Mouse (Mus musculus) intestine, postnatal 0 days (tissue): Measurements from ENCODE around the gene Nasp. TPM values are rescaled to one million over a fixed set of nuclear protein-coding genes. Genes with fewer than 3 reads are reported as not detected.
A peak's percentile ranks its signal among the peaks of the same experiment; 100 is the strongest.

Experiments used
- ATAC-seq: fragments of 200-750 bp; cut with Nextera tagmentation; 2 replicates; pipeline ENCODE4 v1.8.0; 2017; ENCODE audit warnings: mild to moderate bottlenecking, moderate TSS enrichment, moderate library complexity
- H3K27ac ChIP-seq: fragments of 300-500 bp; sonication (generic); 2 replicates; pipeline ENCODE4 v1.5.1; 2014; ENCODE audit warnings: mild to moderate bottlenecking, low read depth, low read length, moderate library complexity
- H3K27me3 ChIP-seq: fragments of 300-500 bp; sonication (generic); replicated peaks from 2 replicates; pipeline ENCODE4 v1.6.1; 2014; ENCODE audit warnings: low read length, mixed read lengths; ENCODE audit not compliant: control insufficient read depth, insufficient read depth
- H3K36me3 ChIP-seq: fragments of 300-500 bp; sonication (generic); 2 replicates; pipeline ENCODE4 v1.6.1; 2014; ENCODE audit warnings: mild to moderate bottlenecking, moderate library complexity; ENCODE audit not compliant: control insufficient read depth, insufficient read depth
- H3K4me1 ChIP-seq: fragments of 300-500 bp; sonication (generic); replicated peaks from 2 replicates; pipeline ENCODE4 v1.6.1; 2014; ENCODE audit warnings: antibody characterized with exemption, low read length, mixed read lengths; ENCODE audit not compliant: control insufficient read depth, insufficient read depth
- H3K4me2 ChIP-seq: fragments of 300-500 bp; sonication (generic); replicated peaks from 2 replicates; pipeline ENCODE4 v1.6.1; 2014; ENCODE audit warnings: low read depth, mild to moderate bottlenecking, moderate library complexity
- H3K4me3 ChIP-seq: fragments of 300-500 bp; sonication (generic); 2 replicates; pipeline ENCODE4 v1.5.1; 2014; ENCODE audit warnings: low read depth, low read length
- H3K9ac ChIP-seq: fragments of 300-500 bp; sonication (generic); 2 replicates; pipeline ENCODE4 v1.6.1; 2014; ENCODE audit warnings: mild to moderate bottlenecking, low read depth, low read length
- H3K9me3 ChIP-seq: fragments of 300-500 bp; sonication (generic); 2 replicates; pipeline ENCODE4 v1.6.1; 2016; ENCODE audit warnings: mixed run types; ENCODE audit not compliant: control insufficient read depth
- CTCF ChIP-seq: sonication (generic); IDR thresholded peaks from 2 replicates; pipeline ENCODE4 v1.5.1; 2016; ENCODE audit warnings: low read depth, mild to moderate bottlenecking, control low read depth, antibody characterized with exemption, moderate library complexity
- WGBS: fragments of 180-500 bp; shearing (Covaris S2); extraction: QIAGEN DNeasy Blood & Tissue Kit; methylation state at CpG from one replicate; pipeline ENCODE4 v1.1.7; 2014; 5-methylcytosine and 5-hydroxymethylcytosine counted together
- polyA plus RNA-seq: library from polyadenylated mRNA; unstranded; fragments of >200 nt; fragmentation: Nextera tagmentation; extraction: Ambion mirVana; gene quantifications from 2 replicates; pipeline ENCODE4 v1.2.1, GENCODE M21; 2015

Nasp gene
- polyA plus RNA-seq, 1 experiment from 2014 or later = 36.9 TPM

DNA sequence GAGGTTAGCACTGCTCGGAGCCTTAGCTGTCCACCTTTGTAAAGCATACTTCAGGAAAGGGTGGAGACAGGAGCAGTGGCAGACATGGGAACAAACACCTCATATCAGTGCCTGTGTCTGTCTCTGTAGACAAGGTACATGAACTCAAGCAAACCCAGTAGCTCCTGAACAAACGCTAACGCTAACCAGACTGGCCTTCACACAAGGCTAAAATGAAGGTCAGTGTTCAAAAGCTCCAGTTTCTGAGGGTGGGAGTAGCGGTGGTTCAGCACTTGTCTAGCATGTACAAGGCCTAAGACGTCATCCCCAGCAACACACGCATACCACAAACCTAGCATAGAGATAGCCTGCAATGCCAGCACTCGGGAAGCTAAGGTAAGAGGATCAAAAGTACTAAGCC is 17.9 kb upstream of the Nasp start:
- H3K27ac ChIP-seq = no peak overlapping the region
- peaks cover 6% of the 10 kb centered on the region for H3K4me1 ChIP-seq
- peaks cover 39% of the 10 kb centered on the region for H3K36me3 ChIP-seq
- no peak overlapping the region for H3K4me3 ChIP-seq
- H3K9me3 ChIP-seq = no peaks in the 10 kb centered on the region
- no peaks in the 10 kb centered on the region for H3K27me3 ChIP-seq
- no peak overlapping the region for H3K9ac ChIP-seq
- no peak overlapping the region for H3K4me2 ChIP-seq
- no peak for TF ChIP-seq CTCF
- ATAC-seq = no peak
- 68% methylated on average over 7 of the region's 7 CpGs for WGBS

GRCm38 (mm10) chr4:116644326-116644725 is 16.6 kb upstream of the Nasp start:
- Histone ChIP-seq H3K36me3 (peaks cover 49% of the 10 kb centered on the region), H3K27me3 (no peaks in the 10 kb centered on the region), H3K27ac (no peak overlapping the region), H3K9ac (no peak overlapping the region), H3K4me2 (no peak overlapping the region), H3K4me3 (no peak overlapping the region), H3K4me1 (no peaks in the 10 kb centered on the region; the same call in 1 of the 2 replicates), H3K9me3 (no peaks in the 10 kb centered on the region)
- TF ChIP-seq CTCF = peak; percentile 74
- no peak; the same call in 1 of the 2 replicates for ATAC-seq
- WGBS = 35% methylated on average over 6 of the region's 6 CpGs

DNA sequence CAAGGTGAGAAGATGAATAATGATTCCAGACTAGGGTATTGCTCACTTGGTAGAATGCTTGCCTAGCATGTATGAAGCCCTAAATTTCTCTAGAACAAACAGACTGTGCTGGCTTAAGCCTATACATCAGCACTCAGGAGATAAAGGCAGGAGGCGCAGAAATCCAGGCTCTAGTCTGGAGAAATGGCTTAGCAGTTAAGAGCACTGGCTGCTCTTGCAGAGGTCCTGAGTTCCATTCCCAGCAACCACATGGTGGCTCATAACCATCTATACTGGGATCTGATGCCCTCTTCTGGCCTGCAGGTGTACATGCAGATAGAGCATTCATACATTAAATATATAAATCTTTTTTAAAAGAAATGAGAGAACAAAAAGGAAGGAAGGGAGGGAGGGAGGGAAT is 14.3 kb upstream of the Nasp start:
- TF ChIP-seq CTCF = peak; percentile 54
- Histone ChIP-seq H3K9me3 (no peaks in the 10 kb centered on the region), H3K4me2 (no peak overlapping the region), H3K4me3 (no peak overlapping the region), H3K27ac (no peak overlapping the region), H3K4me1 (no peaks in the 10 kb centered on the region; the same call in 1 of the 2 replicates), H3K9ac (no peak overlapping the region), H3K27me3 (no peaks in the 10 kb centered on the region), H3K36me3 (peaks cover 65% of the 10 kb centered on the region)
- WGBS = 97% methylated on average over 1 of the region's 1 CpGs
- ATAC-seq = no peak

DNA sequence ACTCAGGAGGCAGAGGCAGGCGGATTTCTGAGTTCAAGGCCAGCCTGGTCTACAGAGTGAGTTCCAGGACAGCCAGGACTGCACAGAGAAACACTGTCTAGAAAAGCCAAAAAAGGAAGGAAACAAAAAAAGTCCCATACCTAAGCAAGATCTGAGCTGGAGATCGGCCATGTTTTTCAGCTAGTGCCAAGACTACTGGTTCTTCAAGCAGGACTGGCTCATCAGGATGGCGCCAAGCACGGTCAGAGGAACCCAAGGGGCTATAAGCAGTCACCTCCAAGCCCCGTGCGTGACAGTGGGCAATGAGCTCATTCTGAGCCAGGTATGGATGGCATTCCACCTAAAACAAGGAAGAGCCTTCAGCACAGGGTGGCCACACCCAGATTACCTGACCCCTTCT is 11.1 kb upstream of the Nasp start:
- no peaks in the 10 kb centered on the region for H3K4me1 ChIP-seq
- peak; percentile 25; the same call in 1 of the 2 replicates for ATAC-seq
- no peak overlapping the region for H3K4me3 ChIP-seq
- H3K36me3 ChIP-seq = peaks cover 87% of the 10 kb centered on the region
- H3K4me2 ChIP-seq = no peak overlapping the region
- H3K27me3 ChIP-seq = no peaks in the 10 kb centered on the region
- 97% methylated on average over 6 of the region's 6 CpGs for WGBS
- H3K9me3 ChIP-seq = no peaks in the 10 kb centered on the region
- no peak overlapping the region for H3K9ac ChIP-seq
- H3K27ac ChIP-seq = no peak overlapping the region
- no peak for TF ChIP-seq CTCF

- no peaks in the 10 kb centered on the region for H3K4me1 ChIP-seq
- H3K36me3 ChIP-seq = peaks cover 56% of the 10 kb centered on the region
- H3K27me3 ChIP-seq = no peaks in the 10 kb centered on the region
- H3K4me2 ChIP-seq = no peak overlapping the region
- H3K9ac ChIP-seq = no peak overlapping the region
- H3K27ac ChIP-seq = no peak overlapping the region
- ATAC-seq = no peak
- no peak overlapping the region for H3K4me3 ChIP-seq
- WGBS = 93% methylated on average over 1 of the region's 1 CpGs
- no peaks in the 10 kb centered on the region for H3K9me3 ChIP-seq
- no peak for TF ChIP-seq CTCF
These were observed 7.5 kb upstream of the Nasp start for GRCm38 (mm10) chr4:116635197-116635596.

GRCm38 (mm10) chr4:116627359-116627716 is 403 bp downstream of the Nasp start:
- H3K9ac ChIP-seq = peak overlapping the region; percentile 92
- H3K4me1 ChIP-seq = peaks cover 5% of the 10 kb centered on the region; the same call in 1 of the 2 replicates
- peak overlapping the region; percentile 91 for H3K27ac ChIP-seq
- no peaks in the 10 kb centered on the region for H3K9me3 ChIP-seq
- H3K27me3 ChIP-seq = no peaks in the 10 kb centered on the region
- WGBS = 0% methylated on average over 13 of the region's 13 CpGs
- peak overlapping the region; percentile 79 for H3K4me2 ChIP-seq
- H3K4me3 ChIP-seq = peak overlapping the region; percentile 100
- peaks cover 9% of the 10 kb centered on the region; the same call in 1 of the 2 replicates for H3K36me3 ChIP-seq
- ATAC-seq = peak; percentile 92
- TF ChIP-seq CTCF = no peak
